Mouse (Mus musculus) retina, embryonic 14.5 days (tissue): Measurements from ENCODE around the gene Eif2ak4.
A peak's percentile ranks its signal among the peaks of the same experiment; 100 is the strongest.

ENCODE experiments used
- DNase-seq: peaks from one replicate; pipeline ENCODE4 v3.0.0-alpha.2; 2015; ENCODE audit warnings: low spot score

Gene Eif2ak4

GRCm38 (mm10) chr2:118405568-118405967 is 17.1 kb downstream of the Eif2ak4 start:
- DNase-seq, result no peak

DNA sequence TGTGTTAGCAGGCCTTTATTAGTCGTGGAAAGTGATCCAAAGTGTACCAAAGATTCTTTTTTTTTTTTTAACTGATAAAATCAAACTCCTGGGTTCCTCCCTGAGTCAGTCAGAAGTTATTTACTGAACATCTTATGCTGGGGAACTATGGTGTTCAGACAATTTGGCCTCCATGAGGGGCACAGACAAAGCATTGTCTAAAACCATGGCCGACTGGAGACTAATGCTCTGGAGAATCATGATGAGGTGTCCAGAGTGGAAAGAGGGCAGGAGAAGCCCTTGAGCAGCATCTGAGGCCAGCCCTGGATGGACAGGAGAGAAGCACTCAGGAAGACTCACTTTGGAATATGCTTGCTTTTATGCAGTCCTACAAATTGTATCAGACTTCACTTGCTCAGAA is 18.4 kb downstream of the Eif2ak4 start:
- DNase-seq, result no peak

DNA sequence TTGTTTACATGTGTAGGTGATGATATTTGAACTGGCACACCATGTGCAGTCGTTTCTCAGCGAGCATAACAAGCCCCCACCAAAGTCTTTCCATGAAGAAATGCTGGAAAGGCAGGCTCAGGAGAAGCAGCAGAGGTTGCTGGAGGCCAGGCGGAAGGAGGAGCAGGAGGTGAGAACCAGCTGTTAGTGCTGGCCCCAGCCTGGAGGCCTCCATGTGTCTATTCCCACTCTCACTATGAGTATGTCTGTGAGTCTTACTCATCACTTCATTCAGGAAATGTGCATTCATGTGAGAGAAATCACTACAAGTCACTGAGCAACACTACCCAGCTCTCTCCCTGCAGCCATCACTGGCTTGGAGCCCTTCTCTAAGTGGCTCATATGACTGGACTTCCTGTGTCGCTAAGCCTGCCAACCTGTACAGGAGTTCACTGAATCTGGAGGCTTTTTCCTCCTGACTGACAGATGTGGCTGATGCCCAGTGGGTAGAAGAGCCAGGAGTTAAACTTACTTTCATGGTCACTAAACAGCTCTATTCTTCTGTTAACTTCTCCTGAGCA is 20.0 kb downstream of the Eif2ak4 start:
- DNase-seq, result no peak

DNA sequence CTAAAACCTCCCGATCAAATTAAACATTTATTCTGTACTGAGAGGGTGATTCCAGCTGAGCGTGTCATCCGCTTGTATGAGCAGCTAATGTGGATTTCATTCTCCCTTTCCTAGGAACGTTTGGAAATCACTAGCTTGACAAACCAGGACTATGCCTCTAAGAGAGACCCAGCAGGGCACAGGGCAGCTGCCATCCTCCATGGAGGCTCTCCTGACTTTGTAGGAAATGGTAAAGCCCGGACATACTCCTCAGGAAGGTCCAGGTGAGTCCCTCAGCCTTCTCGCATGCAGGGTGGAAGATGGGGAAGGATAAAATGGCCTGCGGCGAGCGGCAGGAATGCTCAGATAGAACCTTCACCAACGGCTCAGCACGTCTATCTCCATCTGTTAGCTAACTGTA is 24.4 kb downstream of the Eif2ak4 start:
- DNase-seq, result no peak

- DNase-seq, result no peak
Measured at GRCm38 (mm10) chr2:118415601-118416355, 27.4 kb downstream of the Eif2ak4 start.

- no peak for DNase-seq
Measured at GRCm38 (mm10) chr2:118418076-118418475, 29.7 kb downstream of the Eif2ak4 start.

DNA sequence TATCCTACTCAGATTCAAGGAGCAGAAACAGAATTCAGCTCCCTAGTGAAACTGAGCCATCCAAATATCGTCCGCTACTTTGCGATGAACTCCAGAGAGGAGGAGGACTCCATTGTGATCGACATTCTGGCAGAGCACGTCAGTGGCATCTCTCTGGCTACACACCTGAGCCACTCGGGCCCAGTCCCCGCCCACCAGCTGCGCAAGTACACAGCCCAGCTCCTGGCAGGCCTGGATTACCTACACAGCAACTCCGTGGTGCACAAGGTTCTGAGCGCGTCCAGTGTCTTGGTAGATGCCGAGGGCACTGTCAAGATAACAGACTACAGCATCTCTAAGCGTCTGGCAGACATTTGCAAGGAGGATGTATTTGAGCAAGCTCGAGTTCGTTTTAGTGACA is 33.5 kb downstream of the Eif2ak4 start:
- no peak for DNase-seq

GRCm38 (mm10) chr2:118422385-118422784 is 34.0 kb downstream of the Eif2ak4 start:
- no peak for DNase-seq

DNA sequence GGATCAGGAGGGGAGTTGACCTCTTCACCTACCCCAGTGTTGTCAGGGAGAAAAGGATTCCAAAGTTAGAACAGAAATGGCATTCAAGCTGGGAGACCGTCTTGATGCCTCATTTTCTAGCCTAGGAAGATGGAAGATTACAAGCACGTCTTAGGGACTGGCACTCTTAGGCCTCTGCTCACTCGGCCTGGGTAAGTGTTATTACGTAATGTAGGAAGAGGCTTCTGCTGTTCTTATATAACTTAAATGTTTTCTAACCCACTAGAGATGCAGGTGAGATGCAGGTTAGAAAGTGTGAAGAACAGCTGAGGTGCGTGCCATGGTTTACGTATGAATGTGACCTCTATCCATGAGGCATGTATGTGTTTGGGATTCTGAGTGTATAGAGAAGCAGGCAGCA is 39.9 kb downstream of the Eif2ak4 start:
- DNase-seq, result no peak

DNA sequence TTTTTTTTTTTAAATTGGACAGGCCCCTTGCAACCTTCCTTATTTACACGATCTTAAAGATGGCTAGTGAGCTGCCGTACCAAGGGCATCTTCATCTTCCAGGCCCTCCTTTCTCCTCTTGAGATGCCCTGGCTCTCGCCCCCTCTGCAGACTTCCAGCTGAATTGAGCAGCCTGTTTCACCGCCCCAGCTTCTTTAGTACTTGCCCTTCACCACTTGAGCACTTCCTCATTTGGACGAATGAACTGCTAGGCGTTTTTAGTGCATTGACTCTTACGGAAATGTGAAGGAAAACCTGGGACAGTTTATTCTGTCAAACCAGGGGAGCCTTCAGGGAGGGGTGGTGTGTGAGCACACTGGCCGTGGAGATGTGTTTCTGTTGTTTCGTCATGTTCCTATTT is 40.9 kb downstream of the Eif2ak4 start:
- no peak for DNase-seq

DNA sequence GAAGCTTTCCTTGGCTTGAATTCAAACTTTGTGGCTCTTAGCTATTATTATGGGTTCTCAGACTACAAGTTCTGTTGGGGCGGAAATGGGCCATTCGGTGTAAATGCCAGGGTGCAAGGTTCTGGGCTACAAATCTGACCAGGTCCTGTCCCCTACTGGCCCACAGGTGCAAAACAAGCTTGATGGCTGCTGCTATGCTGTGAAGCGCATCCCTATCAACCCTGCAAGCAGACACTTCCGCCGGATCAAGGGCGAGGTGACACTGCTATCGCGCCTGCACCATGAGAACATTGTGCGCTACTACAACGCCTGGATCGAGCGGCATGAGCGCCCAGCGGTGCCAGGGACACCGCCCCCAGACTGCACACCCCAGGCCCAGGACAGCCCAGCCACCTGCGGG is 42.2 kb downstream of the Eif2ak4 start:
- DNase-seq, result no peak

GRCm38 (mm10) chr2:118431589-118431988 is 43.2 kb downstream of the Eif2ak4 start:
- DNase-seq, result peak; percentile 69

DNA sequence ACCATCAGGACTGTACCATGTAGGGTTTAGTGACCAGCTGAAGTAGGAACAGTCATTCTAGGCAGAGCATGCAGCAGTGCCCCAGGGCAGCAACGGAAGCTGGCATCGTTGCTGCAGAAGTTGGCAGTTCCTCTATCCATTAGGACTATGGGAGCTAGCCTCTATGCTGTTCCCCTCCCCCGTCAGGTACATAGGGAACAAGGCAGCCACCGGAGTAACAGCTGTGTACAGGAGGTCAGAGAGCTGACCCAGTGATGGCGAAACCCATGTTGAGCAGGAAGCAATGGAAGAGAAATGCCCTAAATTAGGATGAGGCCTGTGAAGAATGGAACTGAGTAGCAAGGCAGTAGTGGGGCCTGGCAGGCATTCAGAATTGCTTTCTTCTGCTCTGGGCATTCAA is 53.8 kb downstream of the Eif2ak4 start:
- no peak for DNase-seq

GRCm38 (mm10) chr2:118442723-118443122 is 54.3 kb downstream of the Eif2ak4 start:
- no peak for DNase-seq

DNA sequence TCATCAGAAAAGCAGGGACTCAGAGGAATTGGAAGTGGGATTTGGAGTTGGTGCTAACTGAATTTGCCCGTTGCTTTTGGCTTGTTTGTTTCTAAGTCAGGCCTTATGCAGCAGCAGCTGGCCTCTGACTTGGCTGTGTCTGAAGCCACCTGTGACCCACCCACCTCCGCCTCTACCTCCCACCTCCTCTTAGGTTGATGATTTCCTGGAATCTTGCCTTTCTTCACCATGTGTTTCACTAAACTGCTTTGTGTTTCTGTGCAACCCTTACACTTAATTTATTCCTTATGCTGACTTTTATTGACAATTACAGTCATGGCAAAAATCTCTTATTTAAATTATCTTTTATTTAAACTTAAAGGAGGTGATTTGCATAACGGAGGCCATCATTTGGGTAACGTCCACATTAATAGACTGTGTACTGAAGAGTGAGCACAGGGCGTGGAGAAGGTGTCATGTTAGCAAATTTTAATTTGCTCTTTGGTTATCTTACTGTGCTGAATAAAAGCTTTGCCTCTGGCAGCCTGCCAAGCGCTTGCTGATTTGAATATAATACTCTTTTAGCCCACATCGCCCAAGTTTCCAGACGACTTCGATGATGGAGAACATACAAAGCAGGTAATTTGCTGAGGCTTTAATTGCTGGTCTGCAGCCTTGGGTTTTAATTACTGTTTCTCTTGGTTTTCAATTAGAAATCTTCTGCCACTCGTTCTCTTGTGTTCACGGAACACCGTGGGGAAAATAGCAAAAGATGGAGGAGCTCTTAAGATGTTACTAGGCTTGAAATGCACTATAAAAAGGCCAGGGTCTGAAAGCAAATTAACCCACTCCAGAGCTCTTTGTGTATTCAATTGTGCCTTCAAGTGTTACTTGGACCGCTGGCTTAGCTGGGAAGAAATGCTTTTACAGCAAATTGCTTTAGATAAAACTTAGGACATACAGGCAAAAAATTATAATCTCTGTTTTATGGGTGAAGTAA is 57.6 kb downstream of the Eif2ak4 start:
- DNase-seq, result no peak

GRCm38 (mm10) chr2:118448181-118448580 is 59.8 kb downstream of the Eif2ak4 start:
- no peak for DNase-seq

DNA sequence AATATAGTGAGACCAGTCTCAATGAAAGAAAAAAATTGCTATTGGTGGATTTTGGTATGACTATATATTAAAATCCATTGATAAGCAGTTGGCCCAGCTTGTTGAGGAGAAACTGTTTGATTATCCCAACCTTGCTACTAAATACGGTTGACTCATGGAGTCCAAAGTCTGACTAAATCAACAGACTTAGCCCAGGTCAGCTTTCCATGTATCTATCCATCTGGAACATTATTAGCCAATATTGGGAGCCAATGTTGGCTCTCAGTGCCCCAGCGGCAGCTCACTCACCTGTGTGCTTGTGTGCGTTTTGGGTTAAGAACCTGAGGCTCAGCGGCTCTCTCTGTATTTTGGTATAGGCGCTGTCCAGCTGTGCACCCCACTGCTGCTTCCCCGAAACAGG is 62.6 kb downstream of the Eif2ak4 start:
- no peak for DNase-seq

DNA sequence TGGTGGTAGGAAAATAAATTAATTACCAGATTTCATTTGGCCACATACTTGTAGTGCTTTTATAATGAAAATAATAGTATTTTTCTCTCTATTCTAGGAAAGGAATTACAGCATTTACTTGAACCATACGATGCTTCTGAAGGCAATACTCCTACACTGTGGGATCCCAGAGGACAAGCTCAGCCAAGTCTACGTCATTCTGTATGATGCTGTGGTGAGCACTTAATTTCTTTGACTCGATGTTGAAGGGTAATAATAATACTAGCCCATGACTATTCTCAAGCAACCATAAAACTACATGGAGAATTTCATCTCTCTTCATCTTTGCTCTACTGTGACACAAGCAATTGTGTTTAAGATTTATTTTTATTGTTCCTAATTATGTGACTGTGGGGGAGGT is 68.6 kb downstream of the Eif2ak4 start:
- no peak for DNase-seq

GRCm38 (mm10) chr2:118457463-118458261 is 69.2 kb downstream of the Eif2ak4 start:
- peak; percentile 8 for DNase-seq

DNA sequence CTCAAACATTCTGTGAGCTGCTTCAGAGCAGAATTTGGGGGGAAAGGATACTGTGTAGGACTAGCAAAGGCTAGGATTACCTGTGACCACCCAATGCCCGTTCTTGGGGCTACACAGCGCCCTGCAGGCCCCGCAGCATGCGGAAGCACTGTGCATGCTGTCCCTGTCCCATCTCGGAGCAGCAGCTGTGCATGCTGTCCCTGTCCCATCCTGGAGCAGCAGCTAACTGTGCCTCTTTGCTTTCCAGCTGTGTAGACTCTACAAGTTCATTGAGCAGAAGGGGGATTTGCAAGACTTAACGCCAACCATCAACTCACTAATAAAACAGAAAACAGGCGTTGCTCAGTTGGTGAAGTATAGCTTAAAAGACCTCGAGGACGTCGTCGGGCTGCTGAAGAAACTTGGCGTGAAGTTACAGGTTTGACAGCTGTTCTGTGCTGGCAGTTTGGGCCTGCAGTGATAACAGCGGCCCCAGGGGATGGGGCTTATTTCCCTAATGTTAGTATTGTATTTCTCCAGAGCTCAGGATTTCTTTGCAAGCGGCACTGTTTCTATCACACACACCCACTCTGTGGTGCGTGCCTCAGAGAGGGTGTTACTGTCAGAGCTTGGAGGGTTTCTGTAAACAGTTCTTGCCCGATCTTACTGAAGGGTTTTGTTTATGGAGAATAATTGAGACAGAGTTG is 73.2 kb downstream of the Eif2ak4 start:
- DNase-seq, result no peak

- DNase-seq, result no peak
Measured at GRCm38 (mm10) chr2:118463480-118463879, 75.1 kb downstream of the Eif2ak4 start.
